Mouse (Mus musculus) heart, adult 2 months (tissue): ENCODE data around the gene Vil1.

Experiments
- CTCF ChIP-seq: fragments of 200-600 bp; IDR thresholded peaks from 2 replicates; pipeline ENCODE4 v1.8.1; 2022; ENCODE audit warnings: antibody characterized with exemption, mild to moderate bottlenecking, moderate library complexity
- EP300 ChIP-seq: fragments of 200-500 bp; IDR thresholded peaks from 2 replicates; pipeline ENCODE4 v1.6.1; 2011; ENCODE audit warnings: low read depth, low read length, control low read depth; ENCODE audit not compliant: insufficient read depth
- POLR2A ChIP-seq: fragments of 200-500 bp; IDR thresholded peaks from 2 replicates; pipeline ENCODE4 v1.6.1; 2011; ENCODE audit warnings: mild to moderate bottlenecking, low read depth, low read length, control low read depth; ENCODE audit not compliant: insufficient read depth

DNA sequence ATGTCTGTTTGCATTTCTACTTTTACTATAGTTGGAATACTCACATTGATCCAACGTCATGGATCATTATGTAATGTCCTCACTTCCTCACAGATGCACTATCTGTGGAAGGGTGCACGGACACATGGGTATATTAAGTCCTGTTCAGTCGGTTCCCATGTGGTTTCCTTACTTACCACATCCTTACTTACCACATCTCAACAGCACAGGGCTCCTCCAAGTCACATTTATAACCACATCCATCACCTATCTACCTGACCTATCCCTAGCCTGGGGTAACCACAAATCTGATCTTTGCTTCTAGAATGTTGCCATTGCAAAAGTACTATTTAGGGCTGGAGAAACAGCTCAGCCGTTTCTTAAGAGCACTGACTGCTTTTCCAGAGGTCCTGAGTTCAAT is 35.8 kb upstream of the Vil1 start:
- TF ChIP-seq POLR2A (no peak), EP300 (no peak), CTCF (no peak)
